Mouse (Mus musculus): ENCODE measurements around the gene Cpped1.

DNA sequence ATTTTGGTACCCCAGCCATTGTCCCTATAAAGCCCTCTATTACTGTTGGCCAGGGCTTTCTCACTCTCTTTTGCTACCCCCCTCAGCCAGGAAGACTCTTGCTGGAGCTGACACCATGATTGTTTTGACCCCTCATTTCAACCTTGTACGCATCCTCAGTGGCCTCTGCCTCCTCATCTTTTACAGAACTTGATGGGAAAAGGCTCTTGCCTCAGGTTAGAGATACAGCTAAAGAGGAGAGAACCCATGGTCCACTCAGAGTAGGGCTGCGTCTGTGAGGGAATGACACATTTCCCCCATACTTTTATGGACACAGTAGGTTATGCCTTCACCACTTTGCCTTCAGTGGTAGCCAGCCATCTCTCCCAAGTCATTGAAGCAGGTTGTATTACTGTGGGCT is 155.1 kb downstream of the Cpped1 start:
- TF ChIP-seq POLR2A (IDR thresholded peaks at IDR 0.05; ENCODE audit: insufficient read length, low read depth) (no peak), TCF12 (IDR thresholded peaks at IDR 0.05; ENCODE audit: insufficient read depth, poor library complexity, severe bottlenecking) (no peak), MYOG (IDR thresholded peaks at IDR 0.05; ENCODE audit: control insufficient read depth in 1 of 3, insufficient read depth in 1 of 3, insufficient read length in 2 of 3, low read depth in 2 of 3) (no peak), E2F4 (IDR thresholded peaks at IDR 0.05; ENCODE audit: insufficient read depth) (no peak), CEBPB (IDR thresholded peaks at IDR 0.05; ENCODE audit: insufficient read depth, poor library complexity, severe bottlenecking) (no peak)

Measured in myocyte (in vitro differentiated cells).